Mouse (Mus musculus) bone marrow, adult 2 months (tissue): ENCODE measurements around the gene Olfr145. TPM values are rescaled to one million over a fixed set of nuclear protein-coding genes. Genes with fewer than 3 reads are reported as not detected.

Experiments used
- H3K27ac ChIP-seq: fragments of 200-500 bp; 2 replicates; pipeline ENCODE4 v1.5.1; 2012; ENCODE audit warnings: low read depth, mild to moderate bottlenecking, control low read depth, inconsistent platforms, low read length; ENCODE audit not compliant: control insufficient read depth, poor library complexity, insufficient read depth
- H3K4me1 ChIP-seq: fragments of 200-500 bp; 2 replicates; pipeline ENCODE4 v1.6.1; 2011; ENCODE audit warnings: low read length; ENCODE audit not compliant: control insufficient read depth, insufficient read depth
- H3K4me3 ChIP-seq: fragments of 200-500 bp; replicated peaks from 2 replicates; pipeline ENCODE3; 2011; ENCODE audit warnings: mild to moderate bottlenecking, low read depth, low read length, control low read depth; ENCODE audit not compliant: control insufficient read depth
- CTCF ChIP-seq: fragments of 200-500 bp; IDR thresholded peaks from 2 replicates; pipeline ENCODE4 v1.5.1; 2011; ENCODE audit warnings: low read length, control low read depth; ENCODE audit not compliant: control insufficient read depth, insufficient read depth
- POLR2A ChIP-seq: fragments of 200-500 bp; IDR thresholded peaks from 2 replicates; pipeline ENCODE4 v1.6.1; 2011; ENCODE audit warnings: low read depth, mild to moderate bottlenecking, control low read depth, low read length, borderline replicate concordance; ENCODE audit not compliant: control insufficient read depth
- WGBS: fragments of 180-500 bp; shearing (Covaris S2); methylation state at CpG from one replicate; pipeline ENCODE4 v1.1.7; 2018; 5-methylcytosine and 5-hydroxymethylcytosine counted together
- polyA plus RNA-seq: library from polyadenylated mRNA; stranded (reverse); fragments of >200 nt; gene quantifications from 2 replicates; pipeline ENCODE4 v1.2.4, GENCODE M21; 2011; ENCODE audit warnings: low replicate concordance; ENCODE audit not compliant: missing spikeins, insufficient read depth, insufficient read length

Olfr145 gene
- polyA plus RNA-seq, result not detected in 2 replicates

- no peaks in the 10 kb centered on the region for H3K4me1 ChIP-seq
- no peak within 1 kb of the TSS for H3K4me3 ChIP-seq
- no peak within 1 kb of the TSS for H3K27ac ChIP-seq
- 52% methylated on average over 2 of the region's 2 CpGs for WGBS
- TF ChIP-seq CTCF (no peak), POLR2A (no peak)
Measured at GRCm38 (mm10) chr9:37896661-37897060, at the start of gene Olfr145. Gene Olfr145, plus strand, starts transcription at chr9:37896724.

GRCm38 (mm10) chr9:37849267-37849666 lies 47.3 kb upstream of the Olfr145 start:
- WGBS, result 60% methylated on average over 2 of the region's 2 CpGs
- Histone ChIP-seq H3K4me3 (no peak overlapping the region), H3K4me1 (no peaks in the 10 kb centered on the region), H3K27ac (no peak overlapping the region)
- TF ChIP-seq CTCF (no peak), POLR2A (no peak)

GRCm38 (mm10) chr9:37853969-37854368 lies 42.6 kb upstream of the Olfr145 start, which contains the start of gene Olfr877:
Gene Olfr877, plus strand, starts transcription at chr9:37854269.
- no peak within 1 kb of the TSS for H3K4me3 ChIP-seq
- 65% methylated on average over 4 of the region's 4 CpGs for WGBS
- TF ChIP-seq POLR2A, result no peak
- no peak for TF ChIP-seq CTCF
- H3K27ac ChIP-seq, result no peak within 1 kb of the TSS
- no peaks in the 10 kb centered on the region for H3K4me1 ChIP-seq

GRCm38 (mm10) chr9:37863325-37863724 lies 33.2 kb upstream of the Olfr145 start:
- Histone ChIP-seq H3K4me3 (no peak overlapping the region), H3K4me1 (no peaks in the 10 kb centered on the region), H3K27ac (no peak overlapping the region)
- whole genome bisulfite sequencing, result 62% methylated on average over 1 of the region's 1 CpGs
- TF ChIP-seq CTCF, result no peak
- TF ChIP-seq POLR2A, result no peak

- no peak overlapping the region for H3K4me3 ChIP-seq
- 46% methylated on average over 1 of the region's 1 CpGs for WGBS
- H3K4me1 ChIP-seq, result no peaks in the 10 kb centered on the region
- H3K27ac ChIP-seq, result no peak overlapping the region
- TF ChIP-seq CTCF, result no peak
- TF ChIP-seq POLR2A, result no peak
Measured at GRCm38 (mm10) chr9:37870246-37870645, 26.3 kb upstream of the Olfr145 start.

GRCm38 (mm10) chr9:37871097-37871496 lies 25.4 kb upstream of the Olfr145 start:
- Histone ChIP-seq H3K4me3 (no peak overlapping the region), H3K27ac (no peak overlapping the region), H3K4me1 (no peaks in the 10 kb centered on the region)
- 62% methylated on average over 1 of the region's 1 CpGs for WGBS
- TF ChIP-seq CTCF, result no peak
- no peak for TF ChIP-seq POLR2A

GRCm38 (mm10) chr9:37871536-37871935 lies 25.0 kb upstream of the Olfr145 start:
- Histone ChIP-seq H3K4me3 (no peak overlapping the region), H3K27ac (no peak overlapping the region), H3K4me1 (no peaks in the 10 kb centered on the region)
- TF ChIP-seq CTCF, result no peak
- TF ChIP-seq POLR2A, result no peak
- WGBS, result 44% methylated on average over 1 of the region's 1 CpGs

GRCm38 (mm10) chr9:37890960-37891359 lies 5.6 kb upstream of the Olfr145 start:
- Histone ChIP-seq H3K4me3 (no peak overlapping the region), H3K27ac (no peak overlapping the region), H3K4me1 (no peaks in the 10 kb centered on the region)
- TF ChIP-seq POLR2A (no peak), CTCF (no peak)
- 44% methylated on average over 2 of the region's 2 CpGs for WGBS

GRCm38 (mm10) chr9:37905555-37905954 lies 9.0 kb downstream of the Olfr145 start:
- Histone ChIP-seq H3K27ac (no peak overlapping the region), H3K4me3 (no peak overlapping the region), H3K4me1 (no peaks in the 10 kb centered on the region)
- WGBS, result 62% methylated on average over 3 of the region's 3 CpGs
- TF ChIP-seq CTCF, result no peak
- no peak for TF ChIP-seq POLR2A
